Mouse (Mus musculus) hindbrain, embryonic 16.5 days (tissue): Measurements from ENCODE around the gene Col25a1. TPM values are rescaled to one million over a fixed set of nuclear protein-coding genes. Genes with fewer than 3 reads are reported as not detected.

Experiments used
- ATAC-seq: fragments of 200-750 bp; cut with Nextera tagmentation; 2 replicates; pipeline ENCODE4 v1.8.0; 2017; ENCODE audit warnings: moderate TSS enrichment, moderate library complexity
- H3K27ac ChIP-seq: fragments of 300-500 bp; sonication (generic); 2 replicates; pipeline ENCODE4 v1.5.1; 2014; ENCODE audit warnings: low read depth, mild to moderate bottlenecking, control low read depth, low read length, moderate library complexity
- H3K27me3 ChIP-seq: fragments of 300-500 bp; sonication (generic); replicated peaks from 2 replicates; pipeline ENCODE4 v1.6.1; 2014; ENCODE audit warnings: low read length; ENCODE audit not compliant: control insufficient read depth, insufficient read depth
- H3K36me3 ChIP-seq: fragments of 300-500 bp; sonication (generic); 2 replicates; pipeline ENCODE4 v1.6.1; 2014; ENCODE audit warnings: mild to moderate bottlenecking, low read length, moderate library complexity, mixed read lengths; ENCODE audit not compliant: control insufficient read depth, insufficient read depth
- H3K4me1 ChIP-seq: fragments of 300-500 bp; sonication (generic); 2 replicates; pipeline ENCODE4 v1.6.1; 2014; ENCODE audit warnings: low read depth, low read length; ENCODE audit not compliant: control insufficient read depth, insufficient read depth
- H3K4me2 ChIP-seq: fragments of 300-500 bp; sonication (generic); 2 replicates; pipeline ENCODE4 v1.6.1; 2014; ENCODE audit warnings: mild to moderate bottlenecking, low read length, control low read depth, moderate library complexity
- H3K4me3 ChIP-seq: fragments of 300-500 bp; sonication (generic); 2 replicates; pipeline ENCODE4 v1.5.1; 2014; ENCODE audit warnings: mild to moderate bottlenecking, low read length, control low read depth, moderate library complexity
- H3K9ac ChIP-seq: fragments of 300-500 bp; sonication (generic); 2 replicates; pipeline ENCODE4 v1.6.1; 2014; ENCODE audit warnings: low read depth, mild to moderate bottlenecking, control low read depth, low read length, moderate library complexity
- H3K9me3 ChIP-seq: fragments of 300-500 bp; sonication (generic); 2 replicates; pipeline ENCODE4 v1.6.1; 2014; ENCODE audit warnings: mild to moderate bottlenecking, low read length, moderate library complexity; ENCODE audit not compliant: control insufficient read depth
- WGBS: fragments of 180-500 bp; shearing (Covaris S2); extraction: QIAGEN DNeasy Blood & Tissue Kit; methylation state at CpG from one replicate; pipeline ENCODE4 v1.1.7; 2014; 5-methylcytosine and 5-hydroxymethylcytosine counted together
- polyA plus RNA-seq: library from polyadenylated mRNA; unstranded; fragments of >200 nt; fragmentation: Nextera tagmentation; extraction: Ambion mirVana; gene quantifications from 2 replicates; pipeline ENCODE4 v1.2.1, GENCODE M21; 2015

Col25a1 gene
- polyA plus RNA-seq, 1 experiment from 2014 or later: 4.8 TPM

GRCm38 (mm10) chr3:130362797-130363367 is 231.6 kb downstream of the Col25a1 start:
- Histone ChIP-seq H3K4me3 (no peak overlapping the region), H3K27me3 (no peaks in the 10 kb centered on the region), H3K27ac (no peak overlapping the region), H3K36me3 (no peaks in the 10 kb centered on the region), H3K9me3 (no peaks in the 10 kb centered on the region), H3K4me2 (no peak overlapping the region), H3K9ac (no peak overlapping the region), H3K4me1 (no peaks in the 10 kb centered on the region)
- no peak for ATAC-seq
- WGBS: 85% methylated on average over 7 of the region's 7 CpGs

GRCm38 (mm10) chr3:130366917-130367610 is 235.8 kb downstream of the Col25a1 start:
- H3K36me3 ChIP-seq: no peaks in the 10 kb centered on the region
- no peak for ATAC-seq
- WGBS: 55% methylated on average over 8 of the region's 8 CpGs

GRCm38 (mm10) chr3:130368352-130368751 is 237.1 kb downstream of the Col25a1 start:
- 96% methylated on average over 4 of the region's 4 CpGs for WGBS
- no peak for ATAC-seq
- H3K27ac ChIP-seq: no peak overlapping the region

More at GRCm38 (mm10) chr3:130366917-130367610, 235.8 kb downstream of the Col25a1 start:
- Histone ChIP-seq H3K9ac (no peak overlapping the region), H3K9me3 (no peaks in the 10 kb centered on the region), H3K4me3 (no peak overlapping the region), H3K27me3 (no peaks in the 10 kb centered on the region), H3K4me1 (no peaks in the 10 kb centered on the region), H3K27ac (no peak overlapping the region), H3K4me2 (no peak overlapping the region)

GRCm38 (mm10) chr3:130369113-130369512 is 237.8 kb downstream of the Col25a1 start:
- Histone ChIP-seq H3K9me3 (no peaks in the 10 kb centered on the region), H3K27me3 (no peaks in the 10 kb centered on the region), H3K4me3 (no peak overlapping the region), H3K27ac (no peak overlapping the region), H3K4me2 (no peak overlapping the region), H3K36me3 (no peaks in the 10 kb centered on the region), H3K9ac (no peak overlapping the region), H3K4me1 (no peaks in the 10 kb centered on the region)
- 88% methylated on average over 1 of the region's 1 CpGs for WGBS
- ATAC-seq: no peak

More at GRCm38 (mm10) chr3:130368352-130368751, 237.1 kb downstream of the Col25a1 start:
- no peaks in the 10 kb centered on the region for H3K27me3 ChIP-seq
- H3K4me3 ChIP-seq: no peak overlapping the region
- H3K4me2 ChIP-seq: no peak overlapping the region
- H3K9me3 ChIP-seq: no peaks in the 10 kb centered on the region
- no peaks in the 10 kb centered on the region for H3K4me1 ChIP-seq
- no peak overlapping the region for H3K9ac ChIP-seq
- H3K36me3 ChIP-seq: no peaks in the 10 kb centered on the region

- Histone ChIP-seq H3K27ac (no peak overlapping the region), H3K27me3 (no peaks in the 10 kb centered on the region), H3K9ac (no peak overlapping the region), H3K4me2 (no peak overlapping the region), H3K36me3 (no peaks in the 10 kb centered on the region), H3K4me1 (no peaks in the 10 kb centered on the region), H3K9me3 (no peaks in the 10 kb centered on the region), H3K4me3 (no peak overlapping the region)
- WGBS: 77% methylated on average over 5 of the region's 5 CpGs
- no peak for ATAC-seq
Observed at GRCm38 (mm10) chr3:130370167-130370566, 238.9 kb downstream of the Col25a1 start.

GRCm38 (mm10) chr3:130373145-130373544 is 241.8 kb downstream of the Col25a1 start:
- WGBS: 62% methylated on average over 7 of the region's 7 CpGs
- Histone ChIP-seq H3K9me3 (no peaks in the 10 kb centered on the region), H3K4me1 (no peaks in the 10 kb centered on the region), H3K9ac (no peak overlapping the region), H3K4me2 (no peak overlapping the region), H3K4me3 (no peak overlapping the region), H3K27me3 (no peaks in the 10 kb centered on the region), H3K36me3 (no peaks in the 10 kb centered on the region), H3K27ac (no peak overlapping the region)
- ATAC-seq: no peak

GRCm38 (mm10) chr3:130374620-130375341 is 243.5 kb downstream of the Col25a1 start:
- no peak overlapping the region for H3K4me2 ChIP-seq
- no peaks in the 10 kb centered on the region for H3K27me3 ChIP-seq
- H3K9me3 ChIP-seq: no peaks in the 10 kb centered on the region
- H3K36me3 ChIP-seq: no peaks in the 10 kb centered on the region
- H3K27ac ChIP-seq: no peak overlapping the region
- no peak overlapping the region for H3K4me3 ChIP-seq
- no peaks in the 10 kb centered on the region for H3K4me1 ChIP-seq
- 78% methylated on average over 3 of the region's 3 CpGs for WGBS
- no peak overlapping the region for H3K9ac ChIP-seq
- no peak for ATAC-seq

GRCm38 (mm10) chr3:130377786-130378185 is 246.5 kb downstream of the Col25a1 start:
- Histone ChIP-seq H3K9ac (no peak overlapping the region), H3K4me3 (no peak overlapping the region), H3K27me3 (no peaks in the 10 kb centered on the region), H3K4me2 (no peak overlapping the region), H3K27ac (no peak overlapping the region), H3K4me1 (no peaks in the 10 kb centered on the region), H3K36me3 (no peaks in the 10 kb centered on the region), H3K9me3 (no peaks in the 10 kb centered on the region)
- no peak for ATAC-seq
- 96% methylated on average over 5 of the region's 5 CpGs for WGBS

GRCm38 (mm10) chr3:130378626-130379025 is 247.3 kb downstream of the Col25a1 start:
- Histone ChIP-seq H3K9me3 (no peaks in the 10 kb centered on the region), H3K36me3 (no peaks in the 10 kb centered on the region), H3K27me3 (no peaks in the 10 kb centered on the region), H3K4me2 (no peak overlapping the region), H3K9ac (no peak overlapping the region), H3K27ac (no peak overlapping the region), H3K4me1 (no peaks in the 10 kb centered on the region), H3K4me3 (no peak overlapping the region)
- 28% methylated on average over 9 of the region's 9 CpGs for WGBS
- ATAC-seq: no peak
